Comparison of ENCODE assay signal across 25 mouse cellular contexts in the genomic region with DNA sequence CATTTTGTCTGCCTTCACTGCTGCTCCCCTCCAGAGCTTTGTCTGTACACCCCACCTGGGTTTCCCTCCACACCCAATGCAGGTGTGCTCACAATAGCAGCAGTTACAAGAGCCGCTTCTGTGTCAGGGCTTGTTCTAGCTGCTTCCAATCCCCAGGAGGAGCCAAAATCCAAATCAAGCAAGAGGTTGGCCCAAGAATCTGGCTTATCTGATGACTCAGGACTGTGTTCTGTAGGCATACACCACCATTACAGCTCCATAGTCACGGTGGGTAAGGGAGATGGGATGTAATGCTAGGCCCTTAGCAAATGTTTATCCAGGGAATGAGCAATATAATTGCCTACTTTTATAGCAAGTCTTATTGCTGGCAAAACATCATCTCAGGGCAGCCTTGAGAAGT. TPM values are rescaled to one million over a fixed set of nuclear protein-coding genes. Genes with fewer than 3 reads are reported as not detected.
"Had no signal": no experiment of that assay in that cellular context is flagged by ENCODE, and none has a peak within 500 bp of the region (broad histone marks: within the 10 kb centered on the region; RNA-seq: fewer than 3 reads in every experiment).

No protein-coding gene starts in this region.

- H3K9me3 ChIP-seq: intestine, embryonic 15.5 days; kidney, embryonic 15.5 days; limb, embryonic 12.5 days; liver, embryonic 12.5 days; liver, embryonic 15.5 days; lung, embryonic 15.5 days; midbrain, embryonic 13.5 days had no signal

- H3K27me3 ChIP-seq: intestine, embryonic 15.5 days; kidney, embryonic 15.5 days; limb, embryonic 12.5 days; lung, embryonic 15.5 days had no signal

- H3K36me3 ChIP-seq: intestine, embryonic 15.5 days; kidney, embryonic 15.5 days; limb, embryonic 12.5 days; liver, embryonic 12.5 days; liver, embryonic 15.5 days; lung, embryonic 15.5 days; midbrain, embryonic 13.5 days had no signal

- H3K9ac ChIP-seq: intestine, embryonic 15.5 days; kidney, embryonic 15.5 days; limb, embryonic 12.5 days; liver, embryonic 12.5 days; liver, embryonic 15.5 days; lung, embryonic 15.5 days; midbrain, embryonic 13.5 days had no signal

- ATAC-seq: intestine, embryonic 15.5 days; liver, embryonic 12.5 days; midbrain, embryonic 13.5 days had no signal

- DNase-seq: kidney, adult 11 months; kidney, adult 8-10 months; kidney, postnatal 10 days; kidney, postnatal 4 days; layer of hippocampus, adult 9-11 months; liver; lung, adult 18-20 months; lung, postnatal 10 days; lung, postnatal 36 days; thymus, adult 18-20 months; thymus, postnatal 36 days had no signal

- H3K4me3 ChIP-seq: intestine, embryonic 15.5 days; kidney, embryonic 15.5 days; left cerebral cortex, adult 2 months; limb, embryonic 12.5 days; liver, embryonic 12.5 days; liver, embryonic 15.5 days; lung, embryonic 15.5 days; midbrain, embryonic 13.5 days had no signal

- H3K4me2 ChIP-seq: intestine, embryonic 15.5 days; kidney, embryonic 15.5 days; limb, embryonic 12.5 days; liver, embryonic 12.5 days; liver, embryonic 15.5 days; lung, embryonic 15.5 days; midbrain, embryonic 13.5 days had no signal

- H3K27ac ChIP-seq: intestine, embryonic 15.5 days; kidney, embryonic 15.5 days; left cerebral cortex, adult 2 months; limb, embryonic 12.5 days; liver, embryonic 12.5 days; liver, embryonic 15.5 days; lung, embryonic 15.5 days; midbrain, embryonic 13.5 days had no signal

RNA-seq across cellular contexts. Expression of gene Rab25, which starts 31.7 kb away (rescaled TPM):
- total RNA-seq: layer of hippocampus, adult 18-20 months; layer of hippocampus, postnatal 25 days; left cerebral cortex, adult 2 months; left cerebral cortex, postnatal 10 days; left cerebral cortex, postnatal 36 days; megakaryocyte, adult 5-6 weeks had no signal
- polyA plus RNA-seq: liver, embryonic 15.5 days; midbrain, embryonic 13.5 days; neural tube, embryonic 14.5 days had no signal
